Mouse (Mus musculus) Patski (cell line): ENCODE results near the gene Flt3l. TPM values are rescaled to one million over a fixed set of nuclear protein-coding genes. Genes with fewer than 3 reads are reported as not detected.
A peak's percentile ranks its signal among the peaks of the same experiment; 100 is the strongest.

Source experiments
- ATAC-seq: fragments of 100-300 bp; one replicate; pipeline ENCODE4 v1.8.0; 2021
- CTCF ChIA-PET: fragments of 350-600 bp; sonication (Branson Sonifier 250); formaldehyde crosslinking; loops from one replicate; lab custom pipeline; 2022; ENCODE audit warnings: inconsistent platforms; lab: Charles Lee
- POLR2A ChIA-PET: fragments of 350-600 bp; sonication (Branson Sonifier 250); formaldehyde crosslinking; loops from one replicate; lab custom pipeline; 2022; ENCODE audit warnings: antibody characterized with exemption, inconsistent platforms; lab: Charles Lee
- DNase-seq: peaks from one replicate; pipeline ENCODE4 v3.0.0-alpha.2; 2011; ENCODE audit warnings: low read depth, low spot score
- H3K27me3 ChIP-seq: fragments of 371-371 bp; one replicate; pipeline ENCODE4 v1.5.1; 2021
- CTCF ChIP-seq: fragments of 100-300 bp; IDR thresholded peaks from one replicate; pipeline ENCODE4 v1.5.1; 2021
- in situ Hi-C: fragments of 300-500 bp; cut with MboI; formaldehyde crosslinking; loops from 3 replicates; pipeline ENCODE4 v1.11.1; 2018; ENCODE audit warnings: low pct_unique_long_range_greater_than_20kb, mixed read lengths
- polyA plus RNA-seq: library from polyadenylated mRNA; unstranded; gene quantifications from one replicate; pipeline ENCODE4 v1.2.3, GENCODE M21; 2021

Flt3l gene
- polyA plus RNA-seq, result 7.3 TPM

DNA sequence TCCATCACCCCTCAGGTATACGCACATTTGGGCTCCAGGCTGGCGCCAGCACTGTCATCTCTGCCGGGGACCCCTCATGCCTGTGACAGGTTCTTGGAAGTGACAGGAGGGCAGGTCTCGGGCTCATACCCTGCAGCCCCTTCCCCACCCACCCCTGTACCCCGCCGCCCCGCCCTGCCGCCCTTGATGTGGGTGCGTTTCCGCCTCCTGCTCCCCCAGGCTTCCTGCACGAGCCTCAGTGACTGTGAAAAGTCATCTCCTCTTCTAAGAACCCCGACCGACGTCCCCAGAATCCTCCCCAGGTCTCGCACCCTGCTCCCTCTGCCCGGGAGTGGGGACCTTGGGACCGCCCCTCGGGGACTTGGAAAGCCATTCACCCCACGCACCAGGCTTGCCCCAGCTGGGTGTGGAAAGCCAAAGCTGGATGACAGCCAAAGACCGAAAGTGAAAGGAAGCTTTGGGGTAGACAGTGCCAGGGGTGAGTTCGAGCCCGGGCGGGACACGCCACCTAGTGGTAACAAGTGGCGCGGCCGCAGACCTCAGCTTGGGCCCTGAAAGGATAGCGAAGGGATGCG lies at the start of gene Flt3l, which contains the start of gene Gm45713:
TSS of gene Flt3l (minus strand) at position 440 of the 575 bp plus-strand sequence.
TSS of gene Gm45713 (minus strand) at position 239 of the 575 bp plus-strand sequence.
- in situ Hi-C loops, result no loop called here
- ChIA-PET CTCF (interaction anchor here (1.1 to 2.8 kb wide), 5 partner anchors 11 to 55 kb away, joined by 3 to 10 read pairs (median 4); partner anchors contain the start of genes Aldh16a1, Pih1d1 and Rps11), POLR2A (interaction anchor here (0.7 kb wide), 1 partner anchor 120 kb away, joined by 3 read pairs; the partner anchor contains the start of gene Scaf1)
- TF ChIP-seq CTCF, result no peak
- DNase-seq (no peak), ATAC-seq (peak; percentile 79)
- no peaks in the 10 kb centered on the region for H3K27me3 ChIP-seq

DNA sequence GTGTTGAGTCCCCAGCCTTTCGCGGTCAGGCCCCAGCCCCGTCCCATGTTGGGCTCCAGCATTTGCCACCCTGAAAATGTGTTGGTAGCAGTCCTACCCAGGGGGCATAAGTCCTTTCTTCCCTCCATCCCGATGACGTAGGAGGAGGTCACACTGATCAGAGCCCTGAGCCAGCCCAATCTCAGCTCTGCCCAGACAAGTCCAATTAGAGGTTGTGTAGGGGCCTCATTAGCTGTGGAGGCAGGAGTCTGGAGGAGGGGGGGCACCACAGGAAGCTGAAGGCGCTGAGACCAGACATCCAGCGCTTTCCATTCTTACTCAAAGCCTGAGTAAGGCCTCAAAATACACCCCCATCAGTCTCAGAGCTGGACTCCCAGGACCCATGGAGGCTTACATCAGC lies 49.7 kb upstream of the Flt3l start:
- TF ChIP-seq CTCF, result no peak
- DNase-seq, result no peak
- POLR2A ChIA-PET, result no interaction called here
- peaks cover 73% of the 10 kb centered on the region for H3K27me3 ChIP-seq
- ATAC-seq, result no peak
- CTCF ChIA-PET, result interaction anchor here (2.1 kb wide), 1 partner anchor 24 kb away, joined by 6 read pairs; no protein-coding TSS in a partner anchor
- in situ Hi-C loops, result no loop called here

DNA sequence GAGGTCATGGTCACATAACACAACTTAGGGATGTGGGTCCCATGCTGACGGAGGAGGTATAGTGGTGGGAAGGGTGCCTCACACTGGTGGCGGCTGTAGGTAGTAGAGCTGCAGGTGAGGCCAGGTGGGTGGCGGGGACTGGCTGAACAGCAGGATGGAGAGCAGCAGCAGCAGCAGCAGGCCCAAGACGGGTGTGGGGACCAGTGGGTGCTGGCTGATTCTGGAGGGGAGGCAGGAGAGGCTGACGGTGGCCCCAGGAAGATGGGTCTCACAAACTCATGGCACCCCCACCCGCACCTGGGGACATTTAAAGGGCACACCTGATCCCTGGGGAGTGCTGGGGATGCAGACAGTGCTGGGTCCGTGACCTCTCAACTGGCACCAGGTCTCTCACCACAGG lies 47.4 kb upstream of the Flt3l start:
- peaks cover 74% of the 10 kb centered on the region for H3K27me3 ChIP-seq
- POLR2A ChIA-PET, result no interaction called here
- DNase-seq (no peak), ATAC-seq (no peak)
- CTCF ChIA-PET, result no interaction called here
- TF ChIP-seq CTCF, result no peak
- in situ Hi-C loops, result no loop called here

DNA sequence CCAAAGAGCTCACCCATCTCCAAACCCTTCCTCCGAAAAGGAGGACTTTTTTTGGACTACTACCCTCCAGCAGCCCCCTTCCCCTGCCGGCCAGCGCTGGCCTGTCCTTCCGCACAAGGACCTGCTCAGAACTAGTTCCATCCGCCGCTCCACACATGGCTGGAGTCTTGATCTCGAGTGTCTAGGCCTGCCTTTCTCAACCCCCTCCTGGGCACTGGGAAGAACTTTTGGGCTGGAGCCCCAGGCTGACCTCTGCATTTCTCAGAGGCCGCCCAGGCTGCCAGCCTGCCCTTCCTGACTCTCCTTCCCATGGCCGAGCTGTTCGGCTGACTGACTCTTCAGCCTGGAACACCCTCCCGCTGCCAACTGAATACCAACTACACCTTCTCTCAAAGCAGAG lies 46.4 kb upstream of the Flt3l start:
- H3K27me3 ChIP-seq, result peaks cover 70% of the 10 kb centered on the region
- ChIA-PET CTCF (interaction anchor here (0.5 to 1.1 kb wide), 3 partner anchors 20 to 221 kb away, joined by 3 read pairs; no protein-coding TSS in a partner anchor), POLR2A (interaction anchor here (1.6 kb wide), 1 partner anchor 11 kb away, joined by 5 read pairs; no protein-coding TSS in a partner anchor)
- no peak for DNase-seq
- no peak for ATAC-seq
- in situ Hi-C loops, result no loop called here
- no peak for TF ChIP-seq CTCF

DNA sequence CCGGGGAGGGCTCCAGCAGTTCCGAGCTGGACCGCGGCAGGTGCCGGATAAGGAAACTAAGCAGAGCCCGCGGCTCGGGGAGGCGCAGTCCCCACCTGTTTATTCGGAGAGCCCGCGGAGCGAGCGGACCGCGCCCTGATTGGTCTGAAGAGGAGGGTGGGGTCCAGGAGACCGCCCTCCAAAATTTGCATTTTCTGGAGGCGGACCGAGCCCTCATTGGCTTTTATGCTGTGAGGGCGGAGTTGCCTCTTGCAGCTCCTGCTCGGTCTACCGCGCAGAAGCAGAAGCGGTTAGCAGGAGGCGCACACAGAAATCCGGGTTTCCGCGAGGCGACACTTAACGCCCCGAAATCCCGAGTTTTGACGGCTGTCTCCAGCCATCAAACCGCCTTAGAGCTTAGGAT lies 46.0 kb upstream of the Flt3l start:
- ChIA-PET CTCF (interaction anchor here (0.5 to 1.1 kb wide), 3 partner anchors 19 to 222 kb away, joined by 3 read pairs; no protein-coding TSS in a partner anchor), POLR2A (interaction anchor here (1.6 kb wide), 1 partner anchor 12 kb away, joined by 5 read pairs; no protein-coding TSS in a partner anchor)
- peaks cover 74% of the 10 kb centered on the region for H3K27me3 ChIP-seq
- DNase-seq, result peak; percentile 46
- ATAC-seq, result peak; percentile 52
- TF ChIP-seq CTCF, result no peak
- in situ Hi-C loops, result no loop called here

DNA sequence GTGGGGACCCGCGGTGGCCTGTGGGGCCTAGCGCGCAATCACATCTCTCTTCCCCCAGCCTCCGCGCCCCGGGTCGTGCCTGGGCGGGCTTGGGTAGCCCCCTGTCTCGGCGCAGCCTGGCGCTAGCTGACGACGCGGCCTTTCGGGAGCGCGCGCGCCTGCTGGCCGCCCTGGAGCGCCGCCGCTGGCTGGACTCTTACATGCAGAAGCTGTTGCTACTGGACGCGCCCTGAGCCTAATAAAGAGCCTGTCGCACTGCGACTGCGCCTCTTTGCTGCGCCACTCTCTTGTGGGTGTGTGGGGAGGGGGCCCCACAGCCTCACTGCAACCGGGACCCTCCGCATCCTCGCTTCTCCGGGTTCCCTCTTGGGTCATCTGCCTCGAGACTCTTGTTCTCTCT lies 45.3 kb upstream of the Flt3l start:
- in situ Hi-C loops, result no loop called here
- CTCF ChIA-PET, result no interaction called here
- no peak for DNase-seq

DNA sequence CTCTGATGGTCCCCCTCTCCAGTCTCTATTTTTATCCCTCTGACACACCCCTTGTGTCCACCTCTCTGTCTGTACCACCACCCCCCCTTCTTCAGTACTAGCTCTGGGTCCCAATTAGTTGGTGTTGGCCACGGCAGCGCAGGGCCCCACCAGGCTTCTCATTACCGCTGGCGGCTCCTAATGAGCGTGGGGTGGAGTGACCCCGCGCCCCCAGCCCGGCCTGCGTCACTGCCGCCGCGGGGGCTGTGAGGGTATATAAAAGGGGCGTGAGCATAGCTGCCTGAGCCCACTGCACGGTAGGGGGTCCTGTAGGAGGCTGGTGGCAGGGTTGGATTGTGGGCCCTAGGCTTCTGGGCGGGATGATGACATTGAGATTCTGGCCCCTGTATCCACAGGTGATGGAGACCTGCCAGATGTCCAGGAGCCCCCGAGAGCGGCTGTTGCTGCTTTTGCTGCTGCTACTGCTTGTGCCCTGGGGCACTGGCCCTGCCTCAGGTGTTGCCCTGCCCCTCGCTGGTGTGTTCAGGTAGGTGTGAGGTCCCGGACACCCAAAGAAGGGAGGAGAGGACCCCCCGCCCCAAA lies 44.8 kb upstream of the Flt3l start, which contains the start of gene Pth2:
TSS of gene Pth2 (plus strand) at position 100 of the 582 bp plus-strand sequence.
- no peak for ATAC-seq

More for the DNA sequence above, 45.3 kb upstream of the Flt3l start:
- no peak for TF ChIP-seq CTCF
- POLR2A ChIA-PET, result no interaction called here
- H3K27me3 ChIP-seq, result peaks cover 74% of the 10 kb centered on the region
- ATAC-seq, result no peak

DNA sequence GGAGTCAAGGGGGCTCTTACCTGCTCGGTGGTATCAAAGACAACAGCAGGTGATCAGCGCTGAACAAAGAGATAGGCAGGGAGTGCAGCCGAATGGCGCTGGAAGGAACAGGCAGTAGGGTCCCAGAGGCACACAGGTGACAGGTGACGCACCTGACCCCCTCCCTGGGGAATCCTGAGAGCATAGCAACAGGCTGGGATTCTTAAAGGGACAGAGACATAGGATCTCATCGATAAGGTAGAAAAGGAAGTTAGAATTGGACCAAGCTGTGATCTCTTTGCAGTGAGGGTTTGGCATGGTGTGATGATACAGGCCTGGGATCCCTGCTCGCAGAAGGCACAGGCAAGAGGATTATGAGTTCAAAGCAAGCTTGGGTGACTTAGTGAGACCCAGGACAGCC lies 43.2 kb upstream of the Flt3l start, which contains the start of gene Gfy:
TSS of gene Gfy (minus strand) at position 101 of the 400 bp plus-strand sequence.
- ATAC-seq, result no peak
- peaks cover 62% of the 10 kb centered on the region for H3K27me3 ChIP-seq
- ChIA-PET POLR2A (no interaction called here), CTCF (no interaction called here)
- in situ Hi-C loops, result no loop called here
- TF ChIP-seq CTCF, result no peak
- DNase-seq, result no peak

More for the DNA sequence above, 44.8 kb upstream of the Flt3l start, which contains the start of gene Pth2:
- H3K27me3 ChIP-seq, result peaks cover 68% of the 10 kb centered on the region
- CTCF ChIA-PET, result no interaction called here
- DNase-seq, result no peak
- no peak for TF ChIP-seq CTCF
- POLR2A ChIA-PET, result no interaction called here
- in situ Hi-C loops, result no loop called here

DNA sequence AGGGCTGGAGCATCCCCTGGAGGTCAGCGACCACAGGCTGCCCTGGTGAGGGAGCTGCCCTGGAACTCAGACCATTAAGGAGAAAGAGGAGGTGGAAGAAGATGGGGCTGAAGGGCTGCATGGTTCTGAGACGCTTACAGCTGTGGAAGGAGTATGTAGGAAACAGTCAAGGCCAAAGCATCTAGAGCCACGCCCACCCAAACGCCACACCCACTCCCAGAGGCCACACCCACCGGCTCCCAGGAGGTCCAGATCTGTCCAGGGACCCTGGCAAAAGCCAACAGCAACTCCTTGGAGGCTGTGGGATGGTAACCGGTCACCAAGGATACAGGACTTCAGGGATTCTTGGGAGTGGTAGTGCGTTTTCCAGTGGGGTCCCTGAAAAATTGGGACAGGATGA lies 42.3 kb upstream of the Flt3l start:
- POLR2A ChIA-PET, result no interaction called here
- in situ Hi-C loops, result no loop called here
- no peak for DNase-seq
- TF ChIP-seq CTCF, result no peak
- no peak for ATAC-seq
- CTCF ChIA-PET, result no interaction called here
- peaks cover 54% of the 10 kb centered on the region for H3K27me3 ChIP-seq

DNA sequence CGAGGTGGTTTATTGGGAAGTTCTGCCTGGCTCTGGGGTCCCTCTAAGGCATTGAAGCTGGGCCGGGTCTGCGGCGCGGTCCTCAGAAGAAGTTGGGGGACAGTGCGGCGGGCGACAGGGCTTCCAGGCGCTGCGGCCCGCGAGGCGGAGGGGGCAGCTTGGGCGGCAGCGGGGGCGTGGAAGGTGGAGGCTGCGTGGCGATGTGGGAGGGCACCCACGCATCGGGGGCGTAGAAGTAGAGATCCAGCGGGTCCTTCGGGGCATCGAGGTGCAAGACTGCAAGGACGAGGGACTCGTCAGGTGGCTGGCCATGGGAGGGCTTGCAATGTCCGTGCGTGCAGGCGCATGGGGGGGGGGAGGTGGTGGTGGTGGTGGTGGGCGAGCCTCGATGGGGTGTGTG lies 40.1 kb upstream of the Flt3l start:
- DNase-seq, result no peak
- ATAC-seq, result no peak
- in situ Hi-C loops, result no loop called here
- POLR2A ChIA-PET, result no interaction called here
- CTCF ChIA-PET, result no interaction called here
- peaks cover 44% of the 10 kb centered on the region for H3K27me3 ChIP-seq
- TF ChIP-seq CTCF, result no peak
